Mouse (Mus musculus): ENCODE data around the gene Dbil5.

DNA sequence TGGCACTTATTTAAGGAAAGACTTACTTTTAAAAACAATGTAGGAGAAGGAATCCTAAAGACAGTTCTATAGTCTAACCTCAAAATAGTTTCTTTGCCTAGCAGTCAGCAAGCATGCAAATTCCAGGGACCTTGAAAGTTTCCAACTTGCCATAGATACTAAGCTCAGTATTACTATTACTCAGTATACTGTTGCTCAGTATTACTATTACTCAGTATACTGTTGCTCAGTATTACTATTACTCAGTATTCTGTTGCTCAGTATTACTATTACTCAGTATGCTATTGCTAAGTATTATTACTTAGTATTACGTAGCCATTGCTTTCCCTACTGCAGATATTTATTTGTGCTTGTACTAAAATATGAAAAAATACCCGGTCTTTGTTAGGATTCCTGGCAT, 22.3 kb downstream of the Dbil5 start:
- TF ChIP-seq ZC3H11A (IDR thresholded peaks at IDR 0.05; ENCODE audit: borderline replicate concordance, low read depth, low read length), result no peak
- TF ChIP-seq CHD2 (IDR thresholded peaks at IDR 0.05; ENCODE audit: low read depth, low read length), result no peak
- no peak for TF ChIP-seq MAFK (IDR thresholded peaks at IDR 0.05; ENCODE audit: insufficient read depth, low read depth, low read length)
